Mouse (Mus musculus) spleen, postnatal 10 days (tissue): ENCODE results near the gene Kmt2d.
A peak's percentile ranks its signal among the peaks of the same experiment; 100 is the strongest.

Experiments used
- DNase-seq, 2 experiments: peaks; one replicate each; pipeline ENCODE4 v3.0.0; 2021 to 2022; ENCODE audit warnings: low spot score in 2 of 2

Gene Kmt2d

GRCm38 (mm10) chr15:98887526-98887925 is 16.5 kb upstream of the Kmt2d start:
- DNase-seq: no peak

GRCm38 (mm10) chr15:98886667-98887387 is 15.8 kb upstream of the Kmt2d start:
- DNase-seq: no peak

GRCm38 (mm10) chr15:98884106-98884505 is 13.1 kb upstream of the Kmt2d start:
- no peak for DNase-seq

GRCm38 (mm10) chr15:98883661-98884060 is 12.7 kb upstream of the Kmt2d start:
- no peak for DNase-seq

GRCm38 (mm10) chr15:98881656-98882008 is 10.6 kb upstream of the Kmt2d start:
- DNase-seq: no peak

- DNase-seq: peak; percentile 83 to 90
Measured at GRCm38 (mm10) chr15:98880978-98881655, 10.1 kb upstream of the Kmt2d start.

- DNase-seq: peak; percentile 57 to 81
Measured at GRCm38 (mm10) chr15:98877331-98877730, 6.3 kb upstream of the Kmt2d start.

GRCm38 (mm10) chr15:98871916-98872888 is 1.2 kb upstream of the Kmt2d start:
- DNase-seq: peak; percentile 93 to 97

- peak; percentile 57 to 64 for DNase-seq
Measured at GRCm38 (mm10) chr15:98870179-98871069, 580 bp downstream of the Kmt2d start.

- DNase-seq: peak; percentile 37 to 50
Measured at GRCm38 (mm10) chr15:98869342-98870178, 1.4 kb downstream of the Kmt2d start.

- DNase-seq: peak in 1 of 2 experiments; percentile 24
Measured at GRCm38 (mm10) chr15:98868346-98869063, 2.5 kb downstream of the Kmt2d start.

- peak in 1 of 2 experiments; percentile 74 for DNase-seq
Measured at GRCm38 (mm10) chr15:98867321-98867720, 3.7 kb downstream of the Kmt2d start.

GRCm38 (mm10) chr15:98866501-98866900 is 4.5 kb downstream of the Kmt2d start:
- no peak for DNase-seq

GRCm38 (mm10) chr15:98865771-98866170 is 5.2 kb downstream of the Kmt2d start:
- no peak for DNase-seq

- DNase-seq: no peak
Measured at GRCm38 (mm10) chr15:98864951-98865350, 6.1 kb downstream of the Kmt2d start.

GRCm38 (mm10) chr15:98863451-98863958 is 7.5 kb downstream of the Kmt2d start:
- DNase-seq: no peak

- peak in 1 of 2 experiments; percentile 16 for DNase-seq
Measured at GRCm38 (mm10) chr15:98861701-98862410, 9.1 kb downstream of the Kmt2d start.

- DNase-seq: no peak
Measured at GRCm38 (mm10) chr15:98860921-98861320, 10.1 kb downstream of the Kmt2d start.
